8 mouse cellular contexts compared by ENCODE assay signal in the genomic region with DNA sequence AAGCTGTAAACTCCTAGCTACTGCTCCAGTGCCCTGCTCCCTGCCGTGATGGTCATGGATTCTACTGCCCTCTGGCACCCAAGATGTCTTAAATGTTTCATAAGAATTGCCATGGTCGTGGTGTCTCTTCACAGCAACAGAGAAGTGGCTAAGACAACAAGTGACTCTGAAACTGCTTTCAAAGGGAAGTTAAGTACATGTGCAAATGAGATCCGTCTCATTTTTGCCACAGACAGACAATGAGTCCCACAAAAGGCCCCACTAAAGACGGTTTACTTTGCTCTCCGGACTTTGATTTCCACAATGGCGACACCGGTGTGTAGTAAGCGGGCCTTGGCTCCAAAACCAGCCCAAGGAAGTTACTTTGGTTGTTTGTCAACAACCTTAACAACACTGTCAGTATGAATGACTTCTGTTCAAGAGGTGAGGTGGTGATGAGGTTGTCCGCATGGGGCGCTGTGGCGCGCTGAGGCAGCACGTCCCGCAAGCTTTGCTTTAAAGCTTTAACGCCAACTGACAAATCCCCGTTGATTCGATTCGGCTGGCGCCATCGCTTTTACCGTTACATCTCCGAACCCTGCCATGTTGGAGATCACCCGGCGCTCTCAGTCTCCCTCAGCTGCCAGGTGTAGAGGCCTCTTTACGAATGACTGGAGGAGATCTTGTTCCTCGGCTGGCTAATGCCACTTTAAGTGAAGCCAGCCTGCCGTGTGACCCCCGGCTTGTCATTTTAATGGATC.
A peak's percentile ranks its signal among the peaks of the same experiment; 100 is the strongest.
DNase-seq lines count a peak whose midpoint lies in the region; ATAC-seq and TF ChIP-seq lines count a peak whose summit lies in the region.

No protein-coding gene starts in this region.

- no peak overlapping the region for H3K27ac ChIP-seq in cortical plate, adult 2 months (ENCODE audit: insufficient read depth, low read length)

- no peak for TF ChIP-seq POLR2A in cortical plate, adult 2 months (IDR thresholded peaks at IDR 0.05; ENCODE audit: extremely low read depth, insufficient read depth, low read length)

- TF ChIP-seq CTCF in cortical plate, adult 2 months (IDR thresholded peaks at IDR 0.05; ENCODE audit: extremely low read depth, insufficient read depth, low read length) = peak; percentile 78

- DNase-seq in adrenal gland, adult (ENCODE audit: inconsistent age in 2 of 2, low spot score in 1 of 2) = peak; percentile 70 to 90
- peak; percentile 4 to 25 for DNase-seq in gastrocnemius, adult 8-10 months (ENCODE audit: low spot score in 2 of 2)
- peak; percentile 67 for DNase-seq in induced T-regulatory cell, adult 2 months (ENCODE audit: low read depth)
- DNase-seq in left cerebral cortex, adult 8-10 months (ENCODE audit: low spot score in 2 of 2) = peak; percentile 28 to 78
- peak; percentile 81 for DNase-seq in right cerebral cortex, postnatal 14 days
- no peak for DNase-seq in MN1 (ENCODE audit: low spot score)

- H3K4me1 ChIP-seq in cortical plate, adult 2 months (ENCODE audit: control insufficient read depth, insufficient read depth, low read length) = no peaks in the 10 kb centered on the region

- ATAC-seq in megakaryocyte, adult 5-6 weeks (ENCODE audit: poor library complexity, severe bottlenecking) = peak; percentile 96

- peak overlapping the region; percentile 10; the same call in 1 of the 2 replicates for H3K4me3 ChIP-seq in cortical plate, adult 2 months (ENCODE audit: insufficient read depth, low read length)
